Mouse (Mus musculus): Measurements from ENCODE around the gene Gm5269.

Gm5269 gene

DNA sequence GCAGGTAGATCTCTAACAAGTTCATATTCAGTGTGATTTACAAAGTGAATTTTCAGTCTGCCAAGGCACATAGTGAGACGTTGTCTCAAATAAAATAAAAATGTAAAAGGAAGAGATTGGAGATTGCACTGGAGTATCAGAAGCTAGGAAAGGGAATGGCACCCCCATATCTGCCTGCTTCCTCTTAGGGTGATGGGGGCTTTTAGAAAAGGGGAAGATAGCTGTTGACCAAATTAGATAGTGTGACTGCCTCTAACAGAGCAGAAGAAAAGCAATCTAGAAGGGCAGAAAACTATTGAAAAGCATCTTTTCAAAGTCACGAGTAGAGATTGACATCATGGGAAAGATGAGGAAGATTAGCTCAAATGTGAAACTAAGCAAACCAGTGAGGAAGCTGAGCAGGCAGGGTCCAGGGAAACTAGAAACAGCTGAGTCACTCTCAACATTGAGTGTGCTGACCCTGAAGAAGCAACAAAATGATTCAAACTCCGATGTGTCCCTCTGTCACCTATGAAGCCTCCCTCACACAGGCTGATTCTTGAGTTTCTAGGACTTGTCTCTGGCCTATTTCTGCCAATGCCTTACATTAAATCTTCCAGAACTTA lies 8.7 kb downstream of the Gm5269 start:
- in situ Hi-C loops (cut with MboI; ENCODE audit: low sequenced_read_pairs): no loop called here

DNA sequence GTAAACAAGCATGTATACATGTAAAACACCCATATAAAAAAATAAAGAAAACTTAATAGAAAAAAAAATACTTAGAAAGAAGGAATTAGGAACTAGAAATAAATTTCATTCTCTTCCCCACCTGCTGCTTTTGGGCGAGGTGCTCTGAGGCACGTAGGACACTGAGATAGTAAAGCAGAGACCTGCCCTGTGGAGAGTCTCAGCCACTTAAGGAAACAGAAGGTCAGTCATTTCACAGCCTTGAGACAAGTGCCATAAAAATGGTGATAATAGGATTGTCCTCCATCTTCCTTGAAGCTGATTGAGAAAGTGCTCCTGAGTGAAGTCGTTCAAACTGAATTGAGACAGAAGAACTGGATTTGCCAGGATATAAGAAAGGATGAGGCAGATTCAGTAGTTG lies 12.6 kb downstream of the Gm5269 start:
- in situ Hi-C loops (cut with MboI; ENCODE audit: low sequenced_read_pairs): no loop called here

DNA sequence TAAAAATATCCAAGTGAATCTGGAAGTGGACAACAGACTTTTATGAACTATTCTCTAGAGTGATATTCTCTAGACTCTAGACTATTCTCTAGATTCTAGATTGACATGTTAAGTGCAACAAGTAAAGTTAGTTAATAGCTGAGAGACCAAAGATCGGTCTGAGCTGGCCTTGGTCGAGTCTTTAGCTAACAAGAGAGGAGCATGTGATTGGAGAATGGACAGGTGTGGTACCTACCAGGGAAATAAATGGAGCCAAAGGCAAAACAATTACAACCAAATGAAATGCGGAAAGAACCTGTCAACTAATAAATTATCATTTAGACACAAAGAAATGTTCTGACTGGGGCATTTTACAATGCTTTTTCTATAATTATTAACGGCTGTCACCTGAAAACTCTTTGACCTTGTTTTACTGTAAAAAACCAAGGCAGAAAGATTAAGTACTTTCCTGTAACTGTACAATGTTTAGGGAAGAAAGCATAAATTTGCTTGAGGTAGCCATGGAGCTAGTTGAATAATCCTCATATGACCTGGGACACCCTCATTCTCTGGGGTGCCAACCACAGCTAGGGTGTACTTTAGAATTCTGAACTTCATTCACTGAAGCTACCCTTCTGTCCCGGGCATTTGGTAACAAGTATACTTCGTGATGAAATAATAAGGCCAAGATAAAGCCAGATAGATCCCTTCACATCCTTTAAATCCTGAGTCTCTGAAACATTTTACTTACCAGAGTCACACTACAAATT lies 13.4 kb downstream of the Gm5269 start:
- in situ Hi-C loops (cut with MboI; ENCODE audit: low sequenced_read_pairs): no loop called here

DNA sequence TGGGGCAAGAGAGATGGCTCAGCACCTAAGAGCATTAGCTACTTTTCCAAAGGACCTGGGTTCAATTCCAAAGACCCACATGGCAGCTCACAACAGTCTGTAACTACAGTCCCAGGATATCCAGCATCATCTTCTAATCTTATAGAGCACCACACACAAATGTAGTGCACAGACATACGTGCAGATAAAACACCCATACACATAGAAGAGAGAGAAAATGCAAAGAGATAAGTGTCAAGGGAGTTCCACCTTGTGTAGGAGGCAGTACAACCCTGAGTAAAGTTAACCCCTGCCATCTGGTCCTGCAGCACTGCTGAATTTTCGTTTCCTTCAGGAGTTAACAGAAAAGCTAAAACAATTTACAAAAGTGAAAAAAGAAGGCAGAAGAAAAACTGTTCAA lies 14.4 kb downstream of the Gm5269 start:
- in situ Hi-C loops (cut with MboI; ENCODE audit: low sequenced_read_pairs): no loop called here

DNA sequence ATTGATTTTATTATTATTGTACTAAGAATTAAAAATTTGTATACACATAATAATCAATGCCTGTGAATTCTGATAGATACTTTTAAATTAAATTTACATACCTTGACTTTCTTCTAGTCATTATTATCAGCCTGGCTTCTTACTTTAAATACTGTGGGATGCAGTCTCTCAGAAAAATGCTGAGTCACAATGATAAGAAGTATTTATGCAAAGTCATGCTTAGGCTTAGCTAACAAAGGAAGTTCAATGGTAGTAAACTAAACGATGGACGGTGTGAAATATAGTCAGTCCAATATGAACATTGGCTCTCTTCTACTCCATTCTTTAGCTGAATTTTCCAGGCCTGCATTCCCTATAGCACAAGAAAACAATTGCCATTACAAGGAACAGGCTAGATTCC lies 16.8 kb downstream of the Gm5269 start:
- in situ Hi-C loops (cut with MboI; ENCODE audit: low sequenced_read_pairs): no loop called here

DNA sequence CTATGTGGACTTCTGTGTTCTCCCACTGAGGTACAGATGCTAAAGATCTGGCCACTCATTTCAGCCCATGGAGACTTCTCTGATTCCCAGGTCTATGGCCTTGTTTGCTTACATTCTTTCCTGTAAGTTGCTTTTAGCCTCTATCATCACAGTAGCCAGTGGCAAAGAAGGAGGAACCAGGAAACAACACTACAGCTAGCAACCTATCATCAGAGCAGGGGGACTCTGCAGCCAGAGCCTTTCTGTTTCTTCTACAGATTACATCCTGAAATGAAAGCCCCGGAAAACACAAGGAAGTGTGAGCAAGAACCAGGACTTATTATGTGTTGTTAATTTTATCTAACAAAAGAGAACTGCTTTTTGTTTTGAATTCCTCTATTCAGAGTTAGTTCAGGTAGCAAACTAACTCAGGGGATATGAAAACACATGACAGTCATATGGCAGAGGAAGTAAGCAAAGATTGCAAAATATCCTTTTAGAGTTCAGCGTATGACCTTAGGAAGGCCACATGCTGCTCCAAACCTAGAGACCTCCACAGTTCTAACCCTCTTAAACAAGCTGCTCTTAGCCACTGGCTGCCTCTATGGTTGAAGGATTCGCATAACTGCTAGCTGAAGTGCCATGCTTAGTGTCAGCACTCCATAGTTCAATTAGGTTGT lies 21.5 kb downstream of the Gm5269 start:
- in situ Hi-C loops (cut with MboI; ENCODE audit: low sequenced_read_pairs): no loop called here

DNA sequence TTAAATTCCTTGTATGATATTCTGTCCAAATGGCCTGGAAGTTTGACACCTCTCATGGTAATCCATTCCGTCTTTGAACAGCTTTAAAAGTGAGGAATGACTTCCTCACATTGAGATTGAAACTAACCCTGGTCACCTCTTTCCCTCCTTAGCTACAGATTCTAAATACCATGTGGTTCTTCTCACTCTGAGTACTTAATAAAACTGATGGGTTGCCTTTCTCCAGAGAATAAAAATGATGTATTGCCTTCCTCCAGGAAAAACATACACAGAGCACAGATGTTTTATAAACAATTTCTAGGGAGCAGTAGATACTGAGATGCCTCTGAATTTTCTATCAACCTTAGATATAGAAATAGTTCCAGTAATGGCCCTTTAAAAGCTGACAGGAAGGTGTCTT lies 22.0 kb downstream of the Gm5269 start:
- in situ Hi-C loops (cut with MboI; ENCODE audit: low sequenced_read_pairs): no loop called here

DNA sequence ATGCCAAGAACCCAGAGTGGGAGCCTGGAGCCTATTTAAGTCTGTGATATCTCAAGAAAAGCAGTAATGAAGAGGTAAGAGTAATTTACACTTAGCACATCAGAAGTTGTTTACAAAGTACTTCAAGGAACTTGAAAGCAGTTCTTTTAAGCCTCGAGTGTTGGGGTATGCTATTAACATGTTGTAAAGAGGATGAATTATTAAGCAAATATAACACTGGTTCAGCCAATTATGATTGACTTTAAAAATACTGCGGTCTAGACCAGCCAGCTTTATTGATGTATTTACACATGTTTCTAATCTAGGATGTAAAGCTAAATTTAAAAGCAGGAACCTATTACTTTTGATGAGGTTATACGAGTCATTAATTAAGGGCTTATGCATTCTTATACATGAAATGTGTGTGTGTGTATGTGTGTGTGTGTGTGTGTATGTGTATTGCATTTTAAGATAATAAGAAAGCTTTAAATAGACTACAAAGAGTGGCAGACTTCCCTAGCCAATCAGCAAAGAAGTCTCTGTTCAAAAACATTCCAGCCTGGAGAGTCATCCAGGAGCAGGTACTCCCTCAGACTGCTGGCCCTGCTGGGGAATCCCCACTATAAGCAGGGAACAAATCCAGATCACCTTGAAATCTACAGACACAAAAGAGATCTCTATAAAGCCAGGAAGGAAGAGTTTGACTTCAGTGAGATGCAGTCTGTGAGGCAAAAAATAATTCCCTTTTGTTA lies 23.6 kb downstream of the Gm5269 start:
- in situ Hi-C loops (cut with MboI; ENCODE audit: low sequenced_read_pairs): no loop called here

DNA sequence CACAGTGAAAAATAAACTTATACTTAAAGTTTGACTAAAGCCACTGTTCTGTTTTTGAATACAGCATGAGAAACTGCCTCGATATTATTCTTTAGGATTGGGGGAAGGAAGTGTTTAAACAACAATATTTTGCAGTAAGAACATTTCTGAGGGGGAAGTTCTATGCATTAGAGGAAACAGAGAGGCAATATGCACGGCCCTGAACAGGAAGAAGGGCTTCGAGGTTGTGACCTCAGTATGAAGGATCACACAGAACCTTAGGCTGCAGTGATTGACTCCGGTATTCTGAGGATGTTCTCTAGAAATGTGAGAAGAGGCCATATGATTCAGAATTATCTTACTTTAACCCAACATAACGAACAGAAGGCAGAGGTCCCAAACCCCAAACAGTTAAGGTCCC lies 24.3 kb downstream of the Gm5269 start:
- in situ Hi-C loops (cut with MboI; ENCODE audit: low sequenced_read_pairs): no loop called here

DNA sequence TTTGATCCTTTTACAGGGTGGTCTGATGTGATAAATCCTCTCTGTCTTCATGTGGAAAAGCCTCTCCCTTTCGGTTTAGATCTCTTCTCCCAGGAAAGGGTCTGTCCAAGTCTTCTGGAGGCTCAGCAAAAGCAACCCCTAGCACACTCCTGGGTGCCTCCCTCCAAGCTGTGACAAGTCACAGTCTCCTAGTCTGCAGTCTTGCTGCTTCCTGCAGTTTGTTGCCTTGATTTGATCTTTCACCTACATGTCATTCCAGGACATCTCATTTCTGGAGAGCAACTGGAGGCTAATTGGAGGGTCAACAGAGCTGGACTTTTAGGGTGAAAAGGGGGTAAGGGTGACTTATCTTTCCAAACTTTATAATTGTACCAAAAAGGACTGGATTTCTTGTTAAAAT lies 24.8 kb downstream of the Gm5269 start:
- in situ Hi-C loops (cut with MboI; ENCODE audit: low sequenced_read_pairs): no loop called here

DNA sequence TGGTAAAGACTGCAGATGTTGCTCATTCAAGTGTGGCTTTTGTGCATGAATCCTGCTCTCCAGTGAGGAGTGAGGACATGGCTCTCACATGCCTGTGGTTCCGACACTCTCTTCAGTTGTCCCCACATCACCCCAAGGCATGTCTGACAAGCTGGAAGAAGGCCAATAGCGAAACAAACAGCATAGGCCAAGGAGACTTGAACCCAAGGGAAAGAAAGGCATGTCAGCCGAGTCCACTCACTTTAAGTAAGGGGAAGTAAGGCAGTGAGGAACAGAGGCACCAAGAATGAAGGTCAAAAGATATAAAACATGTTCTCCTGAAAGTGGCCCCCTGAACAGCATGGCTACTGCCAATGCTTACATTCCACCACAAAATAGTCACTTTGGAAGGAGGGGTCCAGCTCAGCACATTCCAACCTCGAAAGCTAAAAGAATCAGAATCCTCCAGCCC lies 25.5 kb downstream of the Gm5269 start:
- in situ Hi-C loops (cut with MboI; ENCODE audit: low sequenced_read_pairs): no loop called here

DNA sequence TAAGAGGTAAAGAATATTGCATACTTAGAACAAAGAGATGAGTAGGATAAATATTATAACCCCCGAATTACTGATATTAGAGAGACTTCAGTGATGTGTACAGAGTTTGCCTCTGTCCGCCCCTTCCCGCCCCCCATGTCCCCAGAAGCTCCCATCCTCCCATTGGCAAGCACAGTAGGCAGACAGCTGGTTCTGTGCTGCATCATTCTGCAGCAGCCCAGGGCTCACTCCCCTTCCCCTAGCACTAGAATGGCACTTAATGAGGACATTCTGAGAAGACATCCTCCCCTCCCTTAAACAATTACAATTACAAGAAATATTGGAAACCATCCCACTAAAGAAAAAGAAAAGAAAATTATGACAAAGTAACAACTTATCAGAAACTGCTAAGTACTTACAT lies 26.4 kb downstream of the Gm5269 start:
- in situ Hi-C loops (cut with MboI; ENCODE audit: low sequenced_read_pairs): no loop called here

DNA sequence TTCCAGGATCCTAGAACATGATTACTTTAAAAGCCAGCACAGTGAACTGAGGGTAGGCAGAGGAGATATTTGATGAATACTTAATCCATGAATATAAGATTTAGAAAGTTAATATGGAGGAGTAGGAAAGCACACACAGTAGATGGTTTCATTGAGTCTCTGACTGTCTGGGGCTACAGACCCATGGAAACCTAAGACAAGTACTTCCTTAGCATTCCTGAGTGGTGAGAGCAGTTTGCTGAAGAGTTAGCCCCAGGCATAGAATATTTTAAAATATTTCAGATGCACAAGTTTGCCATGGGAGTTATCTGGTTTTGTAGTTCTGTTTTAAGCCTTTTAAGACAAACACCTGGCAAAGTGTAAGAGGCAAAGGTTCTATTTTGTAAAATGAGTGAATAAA lies 28.9 kb downstream of the Gm5269 start:
- in situ Hi-C loops (cut with MboI; ENCODE audit: low sequenced_read_pairs): no loop called here

DNA sequence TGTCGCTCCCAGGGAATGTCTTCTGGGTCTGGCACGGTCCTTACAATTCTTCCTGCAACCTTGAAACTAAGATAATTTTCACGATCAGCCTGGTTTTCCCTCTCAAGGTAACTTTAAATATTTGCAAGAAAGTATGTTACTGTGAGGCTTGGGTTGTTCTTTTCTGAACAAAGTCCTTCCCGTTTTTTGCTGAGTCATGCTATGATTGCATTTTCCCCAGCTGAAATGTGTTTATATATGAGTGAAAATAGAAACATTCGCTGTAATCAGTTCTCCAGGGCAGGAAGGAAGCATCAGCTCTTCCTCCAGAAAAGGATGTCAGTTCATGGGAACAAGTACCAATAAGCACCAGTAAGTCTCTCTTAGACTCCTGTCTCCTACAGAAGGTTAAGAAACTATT lies 29.7 kb downstream of the Gm5269 start:
- in situ Hi-C loops (cut with MboI; ENCODE audit: low sequenced_read_pairs): no loop called here

DNA sequence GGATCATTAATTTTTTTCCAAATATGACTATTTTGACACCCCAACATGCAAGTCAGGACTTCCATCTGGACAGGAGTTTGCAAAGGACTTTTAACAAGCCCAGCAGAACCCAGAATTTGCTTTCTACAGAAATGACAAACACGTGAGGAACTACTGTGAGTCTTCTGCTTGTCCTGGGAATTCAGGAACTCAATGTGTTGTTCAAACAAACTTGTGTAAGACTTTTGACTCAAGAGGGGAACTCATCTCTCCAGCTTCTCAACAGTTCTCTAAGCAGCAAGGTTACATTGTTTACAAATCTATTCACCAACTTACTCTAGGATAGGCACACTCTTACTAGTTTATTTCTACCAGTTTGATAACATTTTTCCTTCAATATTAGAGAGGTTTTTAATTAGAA lies 32.0 kb downstream of the Gm5269 start:
- in situ Hi-C loops (cut with MboI; ENCODE audit: low sequenced_read_pairs): no loop called here

DNA sequence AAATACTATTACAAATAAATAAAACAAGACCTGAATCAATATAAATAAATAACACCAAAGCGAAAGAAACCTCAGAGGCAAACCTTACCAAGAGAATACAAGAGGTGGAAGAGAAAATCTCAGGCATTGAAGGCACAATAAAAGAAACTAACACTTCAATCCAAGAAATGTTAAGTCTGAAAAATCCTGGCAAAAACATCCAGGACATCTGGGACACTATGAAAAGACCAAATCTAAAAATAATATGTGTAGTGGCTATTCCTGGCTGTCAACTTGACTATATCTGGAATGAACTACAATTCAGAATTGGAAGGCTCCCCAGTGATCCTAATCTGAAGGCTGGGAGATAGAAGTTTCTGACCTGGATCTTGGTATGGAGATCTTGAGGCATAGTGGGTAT lies 44.6 kb downstream of the Gm5269 start:
- in situ Hi-C loops (cut with MboI; ENCODE audit: low sequenced_read_pairs): no loop called here

All from CH12F3 (cell line).